Mouse (Mus musculus): Measurements from ENCODE around the gene Ppp1r36. TPM values are rescaled to one million over a fixed set of nuclear protein-coding genes. Genes with fewer than 3 reads are reported as not detected.

The Ppp1r36 gene
- total and polyA plus RNA-seq, 3 experiments = not detected

DNA sequence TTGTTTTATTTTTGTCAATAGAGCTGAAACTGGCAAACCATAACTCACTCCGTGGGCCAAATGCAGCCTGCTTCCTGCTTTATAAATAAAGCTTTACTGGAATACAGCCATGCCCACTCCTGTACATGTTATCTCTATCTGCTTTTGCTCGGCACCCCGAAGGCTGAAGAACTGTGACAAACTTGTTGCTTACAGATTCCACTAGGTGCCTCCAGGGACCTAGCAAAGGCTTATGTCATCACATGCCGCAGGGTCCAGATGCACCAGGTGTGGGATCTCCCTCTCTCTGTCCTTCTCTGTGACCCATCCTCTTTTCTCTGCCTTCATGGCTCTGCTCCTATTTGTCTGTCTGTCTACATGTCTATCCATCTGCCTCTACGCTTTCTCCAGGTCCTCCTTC lies 61.8 kb downstream of the Ppp1r36 start:
- Histone ChIP-seq H3K27me3 (replicated peaks) (no peaks in the 10 kb centered on the region), H3K27ac (ENCODE audit: insufficient read depth, low read depth) (no peak overlapping the region), H3K9ac (ENCODE audit: insufficient read depth, low read depth) (no peak overlapping the region), H3K36me3 (replicated peaks in 1 of 2; ENCODE audit: control insufficient read depth in 1 of 2, insufficient read depth in 1 of 2, low read length in 1 of 2) (peaks cover 0 to 2% of the 10 kb centered on the region in 2 experiments), H3K9me3 (replicated peaks; ENCODE audit: low read length) (peaks cover 2% of the 10 kb centered on the region), H3K79me2 (replicated peaks; ENCODE audit: control insufficient read depth, extremely low read depth, insufficient read depth, poor library complexity, severe bottlenecking) (no peaks in the 10 kb centered on the region), H3K4me3 (replicated peaks in 1 of 3; ENCODE audit: low read depth in 2 of 3, low read length in 2 of 3, poor library complexity in 1 of 3) (no peak overlapping the region), H3K4me2 (ENCODE audit: insufficient read depth, low read depth, poor library complexity, severe bottlenecking) (no peak overlapping the region), H3K4me1 (ENCODE audit: control insufficient read depth in 1 of 2, insufficient read depth in 2 of 2) (peaks cover 10 to 12% of the 10 kb centered on the region in 2 experiments; a peak in 3 of 4 replicates)
- no peak for TF ChIP-seq NELFE (IDR thresholded peaks at IDR 0.05; ENCODE audit: low read depth, low read length)
- no peak for TF ChIP-seq MXI1 (IDR thresholded peaks at IDR 0.05; ENCODE audit: low read depth, low read length)
- TF ChIP-seq RAD21 (IDR thresholded peaks at IDR 0.05; ENCODE audit: low read depth, low read length) = peak; percentile 59
- no peak for TF ChIP-seq USF2 (conservative IDR thresholded peaks at IDR 0.05; ENCODE audit: low read depth, low read length)
- peak; percentile 50 for TF ChIP-seq SMC3 (IDR thresholded peaks at IDR 0.05; ENCODE audit: low read depth, low read length)
- TF ChIP-seq KAT2A (IDR thresholded peaks at IDR 0.05; ENCODE audit: insufficient replicate concordance, low read length) = no peak
- no peak for TF ChIP-seq MAFK (IDR thresholded peaks at IDR 0.05; ENCODE audit: insufficient replicate concordance, low read length)
- TF ChIP-seq CTCF (conservative IDR thresholded peaks at IDR 0.05 in 1 of 2, IDR thresholded peaks at IDR 0.05 in 1 of 2; ENCODE audit: low read depth in 2 of 2, low read length in 2 of 2) = peak in 1 of 2 experiments; percentile 57; a peak in 2 of 4 replicates
- no peak for TF ChIP-seq JUN (IDR thresholded peaks at IDR 0.05; ENCODE audit: insufficient read depth, low read depth, low read length)
- TF ChIP-seq CHD1 (IDR thresholded peaks at IDR 0.05; ENCODE audit: low read depth, low read length) = no peak
- no peak for TF ChIP-seq EP300 (IDR thresholded peaks at IDR 0.05; ENCODE audit: low read length)
- no peak for TF ChIP-seq USF1 (IDR thresholded peaks at IDR 0.05; ENCODE audit: low read depth, low read length)
- 0 out of 2 replicates have a peak, but pooled peaks have one; percentile 22 for TF ChIP-seq TCF12 (IDR thresholded peaks at IDR 0.05; ENCODE audit: low read depth, low read length)
- TF ChIP-seq POLR2AphosphoS2 (IDR thresholded peaks at IDR 0.05; ENCODE audit: low read depth, low read length) = no peak
- TF ChIP-seq SIN3A (IDR thresholded peaks at IDR 0.05; ENCODE audit: low read length) = no peak
- in situ Hi-C loops (cut with MboI; ENCODE audit: low pct_ligation_motif_present, low pct_unique_long_range_greater_than_20kb, low sequenced_read_pairs) (loop anchor here (25.0 kb wide), 1 partner anchor 233 kb away; the partner anchor contains the start of gene Sptb), dilution Hi-C loops (cut with MboI; ENCODE audit: extremely low pct_ligation_motif_present, extremely low pct_unique_long_range_greater_than_20kb, low sequenced_read_pairs) (no loop called here)
- DNase-seq (ENCODE audit: extremely low read depth) = no peak

DNA sequence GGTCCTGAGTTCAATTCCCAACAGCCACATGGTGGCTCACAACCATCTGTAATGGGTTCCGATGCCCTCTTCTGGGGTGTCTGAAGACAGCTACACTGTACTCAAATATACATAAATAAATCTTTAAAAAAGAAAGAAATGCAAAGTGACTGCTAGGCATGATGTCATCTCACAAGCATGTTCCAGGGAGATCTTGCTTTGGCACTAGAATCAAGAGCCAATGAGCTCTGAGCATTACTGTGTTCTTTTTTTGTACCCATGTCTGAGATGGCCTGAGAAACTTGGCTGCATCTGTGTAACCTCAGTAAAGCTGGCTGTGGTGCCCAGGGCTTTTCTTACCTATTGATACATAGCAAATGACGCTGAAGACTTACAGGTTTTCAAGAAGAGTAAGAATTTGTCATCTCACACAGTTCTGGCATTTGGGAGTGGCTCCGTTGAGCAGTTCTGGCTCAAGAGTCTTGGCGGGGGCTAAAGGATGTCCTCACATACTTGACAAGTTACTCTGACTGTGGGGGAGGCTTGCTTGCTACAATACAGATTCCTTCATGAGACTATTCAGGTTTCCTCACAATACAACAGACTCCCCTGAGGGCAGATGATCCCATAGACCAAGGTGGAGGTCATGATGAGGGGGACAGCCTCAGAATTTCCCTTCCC lies 62.6 kb downstream of the Ppp1r36 start:
- Histone ChIP-seq H3K4me3 (replicated peaks in 1 of 3; ENCODE audit: low read depth in 2 of 3, low read length in 2 of 3, poor library complexity in 1 of 3) (no peak overlapping the region), H3K27me3 (replicated peaks) (no peaks in the 10 kb centered on the region), H3K79me2 (replicated peaks; ENCODE audit: control insufficient read depth, extremely low read depth, insufficient read depth, poor library complexity, severe bottlenecking) (no peaks in the 10 kb centered on the region), H3K27ac (ENCODE audit: insufficient read depth, low read depth) (no peak overlapping the region), H3K36me3 (replicated peaks in 1 of 2; ENCODE audit: control insufficient read depth in 1 of 2, insufficient read depth in 1 of 2, low read length in 1 of 2) (peaks cover 0 to 2% of the 10 kb centered on the region in 2 experiments), H3K4me1 (ENCODE audit: control insufficient read depth in 1 of 2, insufficient read depth in 2 of 2) (peaks cover 2 to 9% of the 10 kb centered on the region in 2 experiments; a peak in 3 of 4 replicates), H3K9ac (ENCODE audit: insufficient read depth, low read depth) (no peak overlapping the region), H3K9me3 (replicated peaks; ENCODE audit: low read length) (peaks cover 2% of the 10 kb centered on the region), H3K4me2 (ENCODE audit: insufficient read depth, low read depth, poor library complexity, severe bottlenecking) (no peak overlapping the region)
- DNase-seq (ENCODE audit: extremely low read depth) = no peak
- TF ChIP-seq NELFE (IDR thresholded peaks at IDR 0.05; ENCODE audit: low read depth, low read length) (no peak), CHD2 (IDR thresholded peaks at IDR 0.05; ENCODE audit: low read length) (no peak), KAT2A (IDR thresholded peaks at IDR 0.05; ENCODE audit: insufficient replicate concordance, low read length) (no peak), CHD1 (IDR thresholded peaks at IDR 0.05; ENCODE audit: low read depth, low read length) (no peak), EP300 (IDR thresholded peaks at IDR 0.05; ENCODE audit: low read length) (no peak)
- in situ Hi-C loops (cut with MboI; ENCODE audit: low pct_ligation_motif_present, low pct_unique_long_range_greater_than_20kb, low sequenced_read_pairs) (loop anchor here (25.0 kb wide), 1 partner anchor 232 kb away; the partner anchor contains the start of gene Sptb), dilution Hi-C loops (cut with MboI; ENCODE audit: extremely low pct_ligation_motif_present, extremely low pct_unique_long_range_greater_than_20kb, low sequenced_read_pairs) (no loop called here)

All from CH12.LX (cell line).